Mouse (Mus musculus) forebrain, postnatal 0 days (tissue): ENCODE results near the gene Cabcoco1. TPM values are rescaled to one million over a fixed set of nuclear protein-coding genes. Genes with fewer than 3 reads are reported as not detected.

Experiments
- ATAC-seq: fragments of 200-750 bp; cut with Nextera tagmentation; 2 replicates; pipeline ENCODE4 v1.8.0; 2017; ENCODE audit warnings: mild to moderate bottlenecking, moderate library complexity
- DNase-seq: peaks from one replicate; pipeline ENCODE4 v3.0.0-alpha.2; 2015
- H3K27ac ChIP-seq: fragments of 300-500 bp; sonication (generic); 2 replicates; pipeline ENCODE4 v1.5.1; 2014; ENCODE audit warnings: low read depth, mild to moderate bottlenecking, antibody characterized with exemption, low read length, moderate library complexity, mixed read lengths
- H3K27me3 ChIP-seq: fragments of 300-500 bp; sonication (generic); 2 replicates; pipeline ENCODE4 v1.6.1; 2014; ENCODE audit warnings: mild to moderate bottlenecking, low read length, mixed read lengths; ENCODE audit not compliant: insufficient read depth
- H3K36me3 ChIP-seq: fragments of 300-500 bp; sonication (generic); 2 replicates; pipeline ENCODE4 v1.6.1; 2014; ENCODE audit warnings: mild to moderate bottlenecking, moderate library complexity; ENCODE audit not compliant: insufficient read depth
- H3K4me1 ChIP-seq: fragments of 300-500 bp; sonication (generic); 2 replicates; pipeline ENCODE4 v1.6.1; 2014; ENCODE audit warnings: antibody characterized with exemption; ENCODE audit not compliant: insufficient read depth
- H3K4me2 ChIP-seq: fragments of 300-500 bp; sonication (generic); 2 replicates; pipeline ENCODE4 v1.6.1; 2014; ENCODE audit warnings: low read depth, mild to moderate bottlenecking, moderate library complexity
- H3K4me3 ChIP-seq: fragments of 300-500 bp; sonication (generic); 2 replicates; pipeline ENCODE4 v1.5.1; 2014; ENCODE audit warnings: low read depth, low read length, mixed read lengths
- H3K9ac ChIP-seq: fragments of 300-500 bp; sonication (generic); 2 replicates; pipeline ENCODE4 v1.6.1; 2014; ENCODE audit warnings: mild to moderate bottlenecking
- H3K9me3 ChIP-seq: fragments of 300-500 bp; sonication (generic); 2 replicates; pipeline ENCODE4 v1.6.1; 2016; ENCODE audit warnings: low read length
- CTCF ChIP-seq: sonication (generic); IDR thresholded peaks from 2 replicates; pipeline ENCODE4 v1.5.1; 2016; ENCODE audit warnings: antibody characterized with exemption, control low read depth, low read depth
- WGBS: fragments of 180-500 bp; shearing (Covaris S2); extraction: QIAGEN DNeasy Blood & Tissue Kit; methylation state at CpG from one replicate; pipeline ENCODE4 v1.1.7; 2014; 5-methylcytosine and 5-hydroxymethylcytosine counted together
- polyA plus RNA-seq: library from polyadenylated mRNA; unstranded; fragments of >200 nt; fragmentation: Nextera tagmentation; extraction: Ambion mirVana; gene quantifications from 2 replicates; pipeline ENCODE4 v1.2.1, GENCODE M21; 2015
- total RNA-seq: library from RNA; depleted of rRNA; stranded (reverse); fragments of >200 nt; gene quantifications from 2 replicates; pipeline ENCODE4 v1.2.3, GENCODE M21; 2014

Cabcoco1 gene
- total and polyA plus RNA-seq, 2 experiments from 2014 or later, result 1.2 to 3.0 TPM

GRCm38 (mm10) chr10:68435001-68435560, 106.6 kb downstream of the Cabcoco1 start:
- no peaks in the 10 kb centered on the region for H3K36me3 ChIP-seq
- H3K4me2 ChIP-seq, result no peak overlapping the region
- DNase-seq (no peak), ATAC-seq (no peak)
- no peak overlapping the region for H3K4me3 ChIP-seq
- H3K9me3 ChIP-seq, result no peaks in the 10 kb centered on the region
- no peaks in the 10 kb centered on the region for H3K4me1 ChIP-seq
- H3K9ac ChIP-seq, result no peak overlapping the region
- WGBS, result 56% methylated on average over 13 of the region's 13 CpGs
- H3K27ac ChIP-seq, result no peak overlapping the region
- H3K27me3 ChIP-seq, result no peaks in the 10 kb centered on the region
- no peak for TF ChIP-seq CTCF

GRCm38 (mm10) chr10:68434045-68434639, 107.6 kb downstream of the Cabcoco1 start:
- 64% methylated on average over 9 of the region's 9 CpGs for WGBS
- no peak overlapping the region for H3K27ac ChIP-seq
- H3K27me3 ChIP-seq, result no peaks in the 10 kb centered on the region
- DNase-seq, result no peak
- no peak overlapping the region for H3K4me3 ChIP-seq
- no peak overlapping the region for H3K9ac ChIP-seq
- no peak for ATAC-seq
- H3K4me2 ChIP-seq, result no peak overlapping the region
- H3K4me1 ChIP-seq, result no peaks in the 10 kb centered on the region
- no peaks in the 10 kb centered on the region for H3K36me3 ChIP-seq
- TF ChIP-seq CTCF, result no peak
- no peaks in the 10 kb centered on the region for H3K9me3 ChIP-seq

- ATAC-seq, result no peak
- no peak overlapping the region for H3K4me3 ChIP-seq
- H3K9me3 ChIP-seq, result no peaks in the 10 kb centered on the region
- no peak overlapping the region for H3K4me2 ChIP-seq
- DNase-seq, result no peak
- TF ChIP-seq CTCF, result no peak
- WGBS, result 95% methylated on average over 6 of the region's 6 CpGs
- H3K27me3 ChIP-seq, result no peaks in the 10 kb centered on the region
- H3K36me3 ChIP-seq, result no peaks in the 10 kb centered on the region
- H3K27ac ChIP-seq, result no peak overlapping the region
- no peak overlapping the region for H3K9ac ChIP-seq
- no peaks in the 10 kb centered on the region for H3K4me1 ChIP-seq
These were observed 110.3 kb downstream of the Cabcoco1 start for GRCm38 (mm10) chr10:68431346-68431745.

GRCm38 (mm10) chr10:68430929-68431328, 110.8 kb downstream of the Cabcoco1 start:
- TF ChIP-seq CTCF, result no peak
- DNase-seq (no peak), ATAC-seq (no peak)
- Histone ChIP-seq H3K9ac (no peak overlapping the region), H3K4me3 (no peak overlapping the region), H3K4me2 (no peak overlapping the region), H3K27me3 (no peaks in the 10 kb centered on the region), H3K27ac (no peak overlapping the region), H3K9me3 (no peaks in the 10 kb centered on the region), H3K36me3 (no peaks in the 10 kb centered on the region), H3K4me1 (no peaks in the 10 kb centered on the region)
- WGBS, result 90% methylated on average over 13 of the region's 13 CpGs

- no peak for TF ChIP-seq CTCF
- H3K27ac ChIP-seq, result 0 out of 2 replicates have a peak overlapping the region, but pooled peaks have one; percentile 15
- no peak overlapping the region for H3K9ac ChIP-seq
- DNase-seq (peak; percentile 75), ATAC-seq (peak; percentile 82)
- no peak overlapping the region for H3K4me3 ChIP-seq
- H3K4me2 ChIP-seq, result no peak overlapping the region
- H3K36me3 ChIP-seq, result no peaks in the 10 kb centered on the region
- H3K27me3 ChIP-seq, result no peaks in the 10 kb centered on the region
- no peaks in the 10 kb centered on the region for H3K4me1 ChIP-seq
- WGBS, result 52% methylated on average over 7 of the region's 7 CpGs
- no peaks in the 10 kb centered on the region for H3K9me3 ChIP-seq
These were observed 121.2 kb downstream of the Cabcoco1 start for GRCm38 (mm10) chr10:68420393-68420920.

- WGBS, result 46% methylated on average over 2 of the region's 2 CpGs
- no peak for ATAC-seq
These were observed 121.8 kb downstream of the Cabcoco1 start for GRCm38 (mm10) chr10:68419893-68420292.

GRCm38 (mm10) chr10:68417074-68417790, 124.5 kb downstream of the Cabcoco1 start:
- Histone ChIP-seq H3K9me3 (no peaks in the 10 kb centered on the region), H3K4me2 (no peak overlapping the region), H3K27me3 (no peaks in the 10 kb centered on the region), H3K9ac (no peak overlapping the region), H3K36me3 (no peaks in the 10 kb centered on the region), H3K27ac (no peak overlapping the region), H3K4me3 (no peak overlapping the region), H3K4me1 (no peaks in the 10 kb centered on the region)
- ATAC-seq (no peak), DNase-seq (no peak)
- 84% methylated on average over 13 of the region's 13 CpGs for WGBS
- TF ChIP-seq CTCF, result no peak

More at GRCm38 (mm10) chr10:68419893-68420292, 121.8 kb downstream of the Cabcoco1 start:
- H3K27ac ChIP-seq, result no peak overlapping the region
- H3K9ac ChIP-seq, result no peak overlapping the region
- no peak for DNase-seq
- H3K4me1 ChIP-seq, result no peaks in the 10 kb centered on the region
- no peaks in the 10 kb centered on the region for H3K9me3 ChIP-seq
- H3K4me3 ChIP-seq, result no peak overlapping the region
- no peaks in the 10 kb centered on the region for H3K36me3 ChIP-seq
- no peaks in the 10 kb centered on the region for H3K27me3 ChIP-seq
- no peak overlapping the region for H3K4me2 ChIP-seq
- no peak for TF ChIP-seq CTCF
